Mouse (Mus musculus): ENCODE data around the gene Vmo1. TPM values are rescaled to one million over a fixed set of nuclear protein-coding genes. Genes with fewer than 3 reads are reported as not detected.

The Vmo1 gene
- polyA plus RNA-seq (2012; rRNA removed): not detected in 2 replicates

DNA sequence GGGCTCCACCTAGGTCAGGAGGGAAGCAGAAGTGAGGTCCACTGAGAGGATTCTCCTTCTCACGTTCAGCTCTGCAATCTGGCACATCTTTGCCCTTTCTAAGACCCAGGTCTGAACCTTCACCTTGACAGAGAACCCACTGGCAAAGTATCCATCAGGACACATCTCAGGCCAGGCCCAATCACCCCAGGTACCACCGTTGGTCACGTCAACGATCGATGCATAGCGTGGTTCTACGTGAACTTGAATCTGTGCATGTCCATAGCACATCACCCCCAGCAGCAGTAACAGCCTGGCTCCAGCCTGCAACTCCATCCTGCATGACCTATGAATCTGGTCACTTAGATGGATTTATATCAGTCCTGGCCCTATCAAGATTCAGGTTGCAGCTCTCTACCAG, at the start of gene Vmo1:
Gene Vmo1 (minus strand): TSS at position 329 of the 400 bp plus-strand sequence.

GRCm38 (mm10) chr11:70562287-70562994, 48.0 kb upstream of the Vmo1 start, which contains the start of gene Mink1:
Gene Mink1, plus strand, starts transcription at chr11:70562881.

DNA sequence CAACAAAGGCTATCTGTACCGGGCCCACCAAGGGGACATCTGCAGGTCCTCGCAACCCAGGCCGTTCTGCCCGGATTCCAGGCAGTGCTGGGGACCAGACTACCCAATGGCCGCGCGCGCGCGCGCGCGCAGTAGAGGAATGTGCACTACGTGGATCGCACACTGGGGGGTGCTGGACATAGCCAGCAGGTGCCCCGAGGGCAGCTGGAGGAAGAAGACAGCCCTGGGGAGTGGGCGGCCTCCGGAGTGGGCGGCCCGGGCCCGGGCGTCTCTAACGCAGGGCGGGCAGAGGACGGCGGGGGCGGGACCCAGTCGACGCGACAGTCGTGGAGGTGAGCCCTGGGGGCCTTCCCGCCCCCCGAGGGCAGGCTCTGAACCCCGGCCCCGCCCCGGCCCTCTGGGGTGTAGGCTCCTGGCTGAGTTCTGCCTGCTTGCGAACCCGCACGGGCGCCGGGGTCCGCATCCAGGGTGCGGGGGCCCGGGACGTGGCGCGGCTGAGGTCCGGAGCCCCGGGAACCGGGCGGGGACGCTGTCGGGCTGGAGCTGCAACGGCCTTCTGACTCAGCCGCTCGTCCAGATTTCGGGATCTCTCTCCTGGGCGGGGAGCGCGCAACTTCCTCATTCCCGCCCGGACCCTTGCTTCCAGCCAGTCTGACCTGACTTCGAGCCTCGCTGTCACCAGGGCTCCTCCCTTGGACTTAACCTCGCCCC, 25.6 kb upstream of the Vmo1 start, which contains the start of gene Pld2:
Gene Pld2 (plus strand): TSS at position 188 of the 711 bp plus-strand sequence.

GRCm38 (mm10) chr11:70532839-70533238, 18.4 kb upstream of the Vmo1 start, which contains the start of gene Gm40193:
Gene Gm40193, minus strand, starts transcription at chr11:70532939.

GRCm38 (mm10) chr11:70525184-70525678, 10.8 kb upstream of the Vmo1 start, which contains the start of gene Psmb6:
Gene Psmb6, plus strand, starts transcription at chr11:70525367.

DNA sequence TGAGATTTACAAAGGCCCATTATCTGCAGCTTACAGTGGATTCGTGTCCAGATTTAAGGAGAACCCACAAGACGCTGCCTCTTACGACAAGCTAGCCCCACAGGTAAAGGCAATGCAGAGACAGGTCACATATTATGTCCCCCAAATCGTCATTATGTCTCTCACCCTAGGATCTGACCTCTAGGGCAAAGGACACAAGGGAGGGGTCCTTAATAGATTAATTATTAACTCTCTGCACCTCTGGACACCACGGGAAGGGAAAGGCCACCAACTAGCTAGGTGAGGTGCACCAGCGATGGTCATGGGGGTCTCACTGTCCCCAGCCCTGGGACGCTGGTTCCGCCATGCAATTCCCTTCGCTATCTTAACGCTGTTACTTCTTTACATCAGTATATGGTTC, 4.5 kb upstream of the Vmo1 start, which contains the start of gene Gltpd2:
Gene Gltpd2 (plus strand): TSS at position 274 of the 400 bp plus-strand sequence.

DNA sequence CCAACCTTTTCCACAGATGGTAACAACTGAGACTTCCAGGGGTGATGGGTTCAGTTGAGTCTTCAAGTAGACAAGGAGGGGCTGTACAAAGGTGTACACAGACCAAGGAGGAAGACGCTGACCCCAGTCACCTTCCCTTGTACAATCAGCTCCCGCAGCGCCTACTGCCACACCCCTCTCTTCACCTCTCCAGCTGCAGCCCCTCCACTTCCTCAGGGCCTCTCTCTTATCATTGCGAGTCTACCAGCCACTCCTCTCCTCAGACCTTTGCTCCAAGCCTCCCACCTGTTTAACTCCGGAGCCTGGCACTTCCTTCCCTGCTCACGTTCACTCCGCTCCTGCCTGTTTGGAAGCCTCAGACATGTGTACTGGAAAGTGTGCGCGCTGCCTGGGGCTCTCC, 9.4 kb downstream of the Vmo1 start, which contains the start of gene Tm4sf5:
Gene Tm4sf5 (plus strand): TSS at position 275 of the 400 bp plus-strand sequence.

Other genes starting within 250 kb of the Vmo1 start
- gene Alox12e, start 192.0 kb downstream of the Vmo1 start, polyA plus RNA-seq (2012; rRNA removed): 0.29 and 0.41 TPM in 2 replicates
- 3.4 and 10.5 TPM in 2 replicates for gene Alox15, start 162.6 kb downstream of the Vmo1 start, polyA plus RNA-seq (2012; rRNA removed)
- 9.3 and 10.3 TPM in 2 replicates for gene Pelp1, start 104.6 kb downstream of the Vmo1 start, polyA plus RNA-seq (2012; rRNA removed)
- 16.9 and 23.4 TPM in 2 replicates for gene Arrb2, start 82.0 kb downstream of the Vmo1 start, polyA plus RNA-seq (2012; rRNA removed)
- 6.9 and 7.9 TPM in 2 replicates for gene Med11, start 62.7 kb downstream of the Vmo1 start, polyA plus RNA-seq (2012; rRNA removed)
- gene Zmynd15, start 55.2 kb downstream of the Vmo1 start, polyA plus RNA-seq (2012; rRNA removed): 2.3 TPM in 2 replicates
- 14.1 and 16.5 TPM in 2 replicates for gene Cxcl16, start 54.6 kb downstream of the Vmo1 start, polyA plus RNA-seq (2012; rRNA removed)
- gene Tm4sf5, start 9.4 kb downstream of the Vmo1 start, polyA plus RNA-seq (2012; rRNA removed): 9.1 and 10.4 TPM in 2 replicates
- gene Gltpd2, start 4.6 kb upstream of the Vmo1 start, polyA plus RNA-seq (2012; rRNA removed): 0.10 TPM in 1 of 2 replicates, not detected in the other
- gene Psmb6, start 10.8 kb upstream of the Vmo1 start, polyA plus RNA-seq (2012; rRNA removed): 154 and 176 TPM in 2 replicates
- gene Gm40193, start 18.3 kb upstream of the Vmo1 start, polyA plus RNA-seq (2012; rRNA removed): not detected in 2 replicates
- gene Pld2, start 25.4 kb upstream of the Vmo1 start, polyA plus RNA-seq (2012; rRNA removed): 25.1 and 27.7 TPM in 2 replicates
- 57.1 and 69.6 TPM in 2 replicates for gene Mink1, start 48.3 kb upstream of the Vmo1 start, polyA plus RNA-seq (2012; rRNA removed)
- gene 4930544D05Rik, start 101.2 kb upstream of the Vmo1 start, polyA plus RNA-seq (2012; rRNA removed): not detected in 2 replicates
- 0.42 TPM in 1 of 2 replicates, not detected in the other for gene Chrne, start 104.6 kb upstream of the Vmo1 start, polyA plus RNA-seq (2012; rRNA removed)
- 0.05 and 0.16 TPM in 2 replicates for gene Gp1ba, start 124.5 kb upstream of the Vmo1 start, polyA plus RNA-seq (2012; rRNA removed)
- 33.9 and 37.1 TPM in 2 replicates for gene Rnf167, start 132.6 kb upstream of the Vmo1 start, polyA plus RNA-seq (2012; rRNA removed)
- gene Slc25a11, start 132.9 kb upstream of the Vmo1 start, polyA plus RNA-seq (2012; rRNA removed): 46.6 and 58.0 TPM in 2 replicates
- 1,547 and 3,714 TPM in 2 replicates for gene Pfn1, start 140.0 kb upstream of the Vmo1 start, polyA plus RNA-seq (2012; rRNA removed)
- gene Eno3, start 142.6 kb upstream of the Vmo1 start, polyA plus RNA-seq (2012; rRNA removed): 17.5 and 26.2 TPM in 2 replicates
- 8.1 and 8.5 TPM in 2 replicates for gene Spag7, start 154.8 kb upstream of the Vmo1 start, polyA plus RNA-seq (2012; rRNA removed)
- 17.7 and 19.8 TPM in 2 replicates for gene Camta2, start 173.5 kb upstream of the Vmo1 start, polyA plus RNA-seq (2012; rRNA removed)
- 0.63 and 1.0 TPM in 2 replicates for gene Inca1, start 185.5 kb upstream of the Vmo1 start, polyA plus RNA-seq (2012; rRNA removed)
- 42.2 and 58.4 TPM in 2 replicates for gene Kif1c, start 185.9 kb upstream of the Vmo1 start, polyA plus RNA-seq (2012; rRNA removed)
- gene Zfp3, start 249.6 kb upstream of the Vmo1 start, polyA plus RNA-seq (2012; rRNA removed): 0.48 and 0.54 TPM in 2 replicates

Data from stomach, adult 2 months (tissue).